Mouse (Mus musculus): Measurements from ENCODE around the gene Sema4b. TPM values are rescaled to one million over a fixed set of nuclear protein-coding genes. Genes with fewer than 3 reads are reported as not detected.

Gene Sema4b
- total RNA-seq (2012; rRNA removed) (8.6 and 9.4 TPM in 2 replicates), total RNA-seq (2014; rRNA removed) (1.3 and 1.5 TPM in 2 replicates), polyA plus RNA-seq (2012; ENCODE audit: insufficient read length, low read depth) (5.2 and 6.7 TPM in 2 replicates)

DNA sequence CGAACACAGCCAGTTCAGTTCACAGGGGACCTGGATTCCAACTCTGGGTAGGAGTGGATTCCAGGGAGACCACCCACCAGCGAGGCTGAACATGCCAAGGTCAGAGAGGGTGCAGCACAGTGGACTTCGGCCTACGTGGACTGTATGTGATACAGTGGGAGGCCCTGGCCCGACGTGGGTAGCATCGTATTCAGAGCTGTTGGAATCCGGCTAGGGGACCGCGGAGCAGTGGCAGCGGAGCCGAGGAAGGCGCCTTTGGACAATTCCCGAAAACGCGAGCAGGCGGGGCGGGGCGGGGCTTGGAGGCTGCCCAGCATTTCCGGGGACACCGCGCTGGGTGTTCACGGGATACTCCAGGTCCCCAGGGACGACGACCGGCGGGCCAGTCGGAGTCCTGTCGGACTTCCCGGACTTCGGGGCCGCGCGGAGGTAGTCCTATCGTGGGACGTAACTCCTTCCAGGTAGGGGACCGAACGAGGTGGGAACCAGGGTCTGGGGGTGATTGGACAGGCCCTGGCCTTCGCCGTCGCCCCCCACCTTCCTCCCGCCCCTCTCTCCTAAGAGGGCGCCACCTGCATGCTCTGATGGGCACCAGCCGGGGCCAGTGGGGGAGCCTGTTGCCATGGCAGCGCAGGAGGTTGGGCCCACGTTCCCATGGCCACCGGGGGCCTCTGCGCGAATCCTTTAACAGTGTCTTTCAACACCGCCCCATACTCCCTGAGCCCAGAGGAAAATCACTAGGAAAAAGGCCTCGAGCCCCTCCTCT is at the start of gene Sema4b:
Sema4b (plus strand) TSS at position 311 of the 766 bp plus-strand sequence.
- Histone ChIP-seq H3K9ac (ENCODE audit: insufficient read depth, low read depth) (no peak within 1 kb of the TSS), H3K36me3 (replicated peaks in 1 of 2; ENCODE audit: control insufficient read depth in 1 of 2, insufficient read depth in 1 of 2, low read length in 1 of 2) (no peaks in the 10 kb centered on the region), H3K27me3 (replicated peaks) (no peaks in the 10 kb centered on the region), H3K27ac (ENCODE audit: insufficient read depth, low read depth) (no peak within 1 kb of the TSS), H3K4me1 (ENCODE audit: control insufficient read depth in 1 of 2, insufficient read depth in 2 of 2) (peaks cover 22 to 61% of the 10 kb centered on the region in 2 experiments), H3K9me3 (replicated peaks; ENCODE audit: low read length) (no peaks in the 10 kb centered on the region), H3K79me2 (replicated peaks; ENCODE audit: control insufficient read depth, extremely low read depth, insufficient read depth, poor library complexity, severe bottlenecking) (no peaks in the 10 kb centered on the region), H3K4me3 (replicated peaks in 1 of 3; ENCODE audit: low read depth in 2 of 3, low read length in 2 of 3, poor library complexity in 1 of 3) (no peak within 1 kb of the TSS), H3K4me2 (ENCODE audit: insufficient read depth, low read depth, poor library complexity, severe bottlenecking) (no peak within 1 kb of the TSS)
- no peak for DNase-seq (ENCODE audit: extremely low read depth)
- in situ Hi-C loops (cut with MboI; ENCODE audit: low pct_ligation_motif_present, low pct_unique_long_range_greater_than_20kb, low sequenced_read_pairs) (no loop called here), dilution Hi-C loops (cut with MboI; ENCODE audit: extremely low pct_ligation_motif_present, extremely low pct_unique_long_range_greater_than_20kb, low sequenced_read_pairs) (no loop called here)
- TF ChIP-seq JUND (conservative IDR thresholded peaks at IDR 0.05; ENCODE audit: low read depth, low read length), result no peak
- TF ChIP-seq CHD1 (IDR thresholded peaks at IDR 0.05; ENCODE audit: low read depth, low read length), result no peak
- no peak for TF ChIP-seq ZC3H11A (IDR thresholded peaks at IDR 0.05; ENCODE audit: low read depth, low read length)
- no peak for TF ChIP-seq USF1 (IDR thresholded peaks at IDR 0.05; ENCODE audit: low read depth, low read length)

- no peak for DNase-seq (ENCODE audit: extremely low read depth)
- Histone ChIP-seq H3K79me2 (replicated peaks; ENCODE audit: control insufficient read depth, extremely low read depth, insufficient read depth, poor library complexity, severe bottlenecking) (no peaks in the 10 kb centered on the region), H3K4me2 (ENCODE audit: insufficient read depth, low read depth, poor library complexity, severe bottlenecking) (no peak overlapping the region), H3K27ac (ENCODE audit: insufficient read depth, low read depth) (no peak overlapping the region), H3K9me3 (replicated peaks; ENCODE audit: low read length) (peaks cover 14% of the 10 kb centered on the region), H3K4me1 (ENCODE audit: control insufficient read depth in 1 of 2, insufficient read depth in 2 of 2) (peaks cover 14 to 39% of the 10 kb centered on the region in 2 experiments), H3K27me3 (replicated peaks) (no peaks in the 10 kb centered on the region), H3K4me3 (replicated peaks in 1 of 3; ENCODE audit: low read depth in 2 of 3, low read length in 2 of 3, poor library complexity in 1 of 3) (no peak overlapping the region), H3K9ac (ENCODE audit: insufficient read depth, low read depth) (no peak overlapping the region), H3K36me3 (replicated peaks in 1 of 2; ENCODE audit: control insufficient read depth in 1 of 2, insufficient read depth in 1 of 2, low read length in 1 of 2) (no peaks in the 10 kb centered on the region)
- in situ Hi-C loops (cut with MboI; ENCODE audit: low pct_ligation_motif_present, low pct_unique_long_range_greater_than_20kb, low sequenced_read_pairs) (loop anchor here (25.0 kb wide), 1 partner anchor 449 kb away; no protein-coding TSS in a partner anchor), dilution Hi-C loops (cut with MboI; ENCODE audit: extremely low pct_ligation_motif_present, extremely low pct_unique_long_range_greater_than_20kb, low sequenced_read_pairs) (no loop called here)
- no peak for TF ChIP-seq MYC (IDR thresholded peaks at IDR 0.05; ENCODE audit: low read depth, low read length)
- no peak for TF ChIP-seq USF1 (IDR thresholded peaks at IDR 0.05; ENCODE audit: low read depth, low read length)
- no peak for TF ChIP-seq BHLHE40 (IDR thresholded peaks at IDR 0.05; ENCODE audit: low read depth, low read length)
- no peak for TF ChIP-seq UBTF (IDR thresholded peaks at IDR 0.05; ENCODE audit: low read depth, low read length)
- TF ChIP-seq JUND (conservative IDR thresholded peaks at IDR 0.05; ENCODE audit: low read depth, low read length), result no peak
- no peak for TF ChIP-seq ZKSCAN1 (IDR thresholded peaks at IDR 0.05; ENCODE audit: borderline replicate concordance, low read depth, low read length)
- TF ChIP-seq ZMIZ1 (IDR thresholded peaks at IDR 0.05; ENCODE audit: low read depth, low read length), result no peak
- TF ChIP-seq MEF2A (IDR thresholded peaks at IDR 0.05; ENCODE audit: borderline replicate concordance, low read depth, low read length), result no peak
- no peak for TF ChIP-seq RCOR1 (conservative IDR thresholded peaks at IDR 0.05; ENCODE audit: low read depth, low read length)
- TF ChIP-seq E2F4 (IDR thresholded peaks at IDR 0.05; ENCODE audit: insufficient replicate concordance, low read depth, low read length), result no peak
- no peak for TF ChIP-seq ZC3H11A (IDR thresholded peaks at IDR 0.05; ENCODE audit: low read depth, low read length)
- TF ChIP-seq HCFC1 (IDR thresholded peaks at IDR 0.05; ENCODE audit: low read depth, low read length), result no peak
- TF ChIP-seq JUN (IDR thresholded peaks at IDR 0.05; ENCODE audit: insufficient read depth, low read depth, low read length), result no peak
- no peak for TF ChIP-seq PAX5 (IDR thresholded peaks at IDR 0.05; ENCODE audit: low read length)
- TF ChIP-seq RAD21 (IDR thresholded peaks at IDR 0.05; ENCODE audit: low read depth, low read length), result no peak
- TF ChIP-seq TCF12 (IDR thresholded peaks at IDR 0.05; ENCODE audit: low read depth, low read length), result no peak
- TF ChIP-seq MAX (IDR thresholded peaks at IDR 0.05; ENCODE audit: low read length), result no peak
- TF ChIP-seq MAFK (IDR thresholded peaks at IDR 0.05; ENCODE audit: insufficient replicate concordance, low read length), result no peak
- no peak for TF ChIP-seq GABPA (IDR thresholded peaks at IDR 0.05; ENCODE audit: insufficient replicate concordance, low read depth, low read length)
- no peak for TF ChIP-seq ELF1 (IDR thresholded peaks at IDR 0.05; ENCODE audit: low read depth, low read length)
Measured at GRCm38 (mm10) chr7:80138375-80138774, 48.3 kb upstream of the Sema4b start.
